Mouse (Mus musculus) mouse embryonic stem cell (cell line): ENCODE measurements around the gene Ablim1.

Experiments used
- in situ Hi-C, 2 experiments: fragments of 300-500 bp; cut with MboI; formaldehyde crosslinking; loops; 1 replicate in 1 of 2; 3 replicates in 1 of 2; pipeline ENCODE4 v1.14.3; 2019 to 2020; ENCODE audit warnings: low sequenced_read_pairs in 2 of 2, low pct_unique_long_range_greater_than_20kb in 1 of 2, mixed read lengths in 1 of 2; ENCODE audit not compliant: unreplicated experiment in 1 of 2

Ablim1 gene

GRCm38 (mm10) chr19:57055215-57056120, 259.3 kb downstream of the Ablim1 start:
- in situ Hi-C loops: no loop called here

- in situ Hi-C loops: no loop called here
Measured at GRCm38 (mm10) chr19:57052959-57053358, 261.8 kb downstream of the Ablim1 start.

GRCm38 (mm10) chr19:57052016-57052415, 262.7 kb downstream of the Ablim1 start:
- in situ Hi-C loops: no loop called here

GRCm38 (mm10) chr19:57049592-57050090, 265.1 kb downstream of the Ablim1 start:
- in situ Hi-C loops: no loop called here

- in situ Hi-C loops: no loop called here
Measured at GRCm38 (mm10) chr19:57047671-57048320, 266.9 kb downstream of the Ablim1 start.

- in situ Hi-C loops: loop anchor here in 1 of 2 experiments (10.0 kb wide), 1 partner anchor 114 kb away; no protein-coding TSS in a partner anchor
Measured at GRCm38 (mm10) chr19:57039258-57039657, 275.5 kb downstream of the Ablim1 start.

GRCm38 (mm10) chr19:57036860-57037259, 277.9 kb downstream of the Ablim1 start:
- in situ Hi-C loops: loop anchor here in 1 of 2 experiments (10.0 kb wide), 1 partner anchor 112 kb away; no protein-coding TSS in a partner anchor

- in situ Hi-C loops: loop anchor here in 1 of 2 experiments (10.0 kb wide), 1 partner anchor 107 kb away; no protein-coding TSS in a partner anchor
Measured at GRCm38 (mm10) chr19:57031582-57031981, 283.1 kb downstream of the Ablim1 start.

- in situ Hi-C loops: no loop called here
Measured at GRCm38 (mm10) chr19:57029461-57029860, 285.3 kb downstream of the Ablim1 start.

GRCm38 (mm10) chr19:57028327-57029179, 286.2 kb downstream of the Ablim1 start:
- in situ Hi-C loops: no loop called here

- in situ Hi-C loops: no loop called here
Measured at GRCm38 (mm10) chr19:57026501-57026900, 288.2 kb downstream of the Ablim1 start.

GRCm38 (mm10) chr19:57017785-57018179, 296.9 kb downstream of the Ablim1 start:
- in situ Hi-C loops: no loop called here

GRCm38 (mm10) chr19:57016995-57017784, 297.5 kb downstream of the Ablim1 start:
- in situ Hi-C loops: no loop called here

- in situ Hi-C loops: no loop called here
Measured at GRCm38 (mm10) chr19:57014808-57015207, 299.9 kb downstream of the Ablim1 start.

- in situ Hi-C loops: no loop called here
Measured at GRCm38 (mm10) chr19:57013271-57013677, 301.4 kb downstream of the Ablim1 start.

GRCm38 (mm10) chr19:57012068-57012467, 302.7 kb downstream of the Ablim1 start:
- in situ Hi-C loops: no loop called here

GRCm38 (mm10) chr19:57010064-57010463, 304.7 kb downstream of the Ablim1 start:
- in situ Hi-C loops: no loop called here

GRCm38 (mm10) chr19:57009653-57010052, 305.1 kb downstream of the Ablim1 start:
- in situ Hi-C loops: no loop called here
